Mouse (Mus musculus) bone marrow, adult 2 months (tissue): ENCODE data around the gene Slit3. TPM values are rescaled to one million over a fixed set of nuclear protein-coding genes. Genes with fewer than 3 reads are reported as not detected.

ENCODE experiments used
- H3K27ac ChIP-seq: fragments of 200-500 bp; 2 replicates; pipeline ENCODE4 v1.5.1; 2012; ENCODE audit warnings: low read depth, mild to moderate bottlenecking, control low read depth, inconsistent platforms, low read length; ENCODE audit not compliant: control insufficient read depth, poor library complexity, insufficient read depth
- H3K4me1 ChIP-seq: fragments of 200-500 bp; 2 replicates; pipeline ENCODE4 v1.6.1; 2011; ENCODE audit warnings: low read length; ENCODE audit not compliant: control insufficient read depth, insufficient read depth
- H3K4me3 ChIP-seq: fragments of 200-500 bp; replicated peaks from 2 replicates; pipeline ENCODE3; 2011; ENCODE audit warnings: mild to moderate bottlenecking, low read depth, low read length, control low read depth; ENCODE audit not compliant: control insufficient read depth
- CTCF ChIP-seq: fragments of 200-500 bp; IDR thresholded peaks from 2 replicates; pipeline ENCODE4 v1.5.1; 2011; ENCODE audit warnings: low read length, control low read depth; ENCODE audit not compliant: control insufficient read depth, insufficient read depth
- POLR2A ChIP-seq: fragments of 200-500 bp; IDR thresholded peaks from 2 replicates; pipeline ENCODE4 v1.6.1; 2011; ENCODE audit warnings: low read depth, mild to moderate bottlenecking, control low read depth, low read length, borderline replicate concordance; ENCODE audit not compliant: control insufficient read depth
- WGBS: fragments of 180-500 bp; shearing (Covaris S2); methylation state at CpG from one replicate; pipeline ENCODE4 v1.1.7; 2018; 5-methylcytosine and 5-hydroxymethylcytosine counted together
- polyA plus RNA-seq: library from polyadenylated mRNA; stranded (reverse); fragments of >200 nt; gene quantifications from 2 replicates; pipeline ENCODE4 v1.2.4, GENCODE M21; 2011; ENCODE audit warnings: low replicate concordance; ENCODE audit not compliant: missing spikeins, insufficient read depth, insufficient read length

The Slit3 gene
- polyA plus RNA-seq, 1 experiment = 2.0 TPM

GRCm38 (mm10) chr11:35604848-35605790 is 484.1 kb downstream of the Slit3 start:
- TF ChIP-seq CTCF (no peak), POLR2A (no peak)
- WGBS = 76% methylated on average over 18 of the region's 18 CpGs
- Histone ChIP-seq H3K4me1 (no peaks in the 10 kb centered on the region), H3K4me3 (no peak overlapping the region), H3K27ac (no peak overlapping the region)

DNA sequence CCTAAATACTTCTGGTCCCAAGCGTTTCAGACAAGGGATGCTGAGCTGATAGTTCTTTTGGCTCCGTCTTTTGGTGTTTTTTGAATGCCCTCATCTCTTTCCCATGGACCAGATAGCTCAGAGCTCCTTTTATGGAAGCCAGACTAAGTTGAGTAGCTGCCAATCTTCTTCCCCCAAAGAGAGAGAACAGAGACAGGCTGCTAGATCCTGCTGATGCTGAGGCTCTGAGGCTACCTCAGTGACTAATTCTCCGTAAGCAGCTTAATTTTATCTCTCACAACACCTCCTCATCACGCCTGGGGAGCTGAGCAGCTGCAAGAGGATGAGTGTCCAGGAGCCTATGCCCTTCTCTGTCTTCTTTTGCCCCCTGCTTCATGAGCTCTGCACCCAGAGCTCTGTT is 486.2 kb downstream of the Slit3 start:
- WGBS = 70% methylated on average over 4 of the region's 4 CpGs
- TF ChIP-seq CTCF = no peak
- no peak for TF ChIP-seq POLR2A
- H3K27ac ChIP-seq = no peak overlapping the region
- no peaks in the 10 kb centered on the region for H3K4me1 ChIP-seq
- no peak overlapping the region for H3K4me3 ChIP-seq

GRCm38 (mm10) chr11:35608794-35609193 is 487.8 kb downstream of the Slit3 start:
- H3K4me1 ChIP-seq = no peaks in the 10 kb centered on the region
- WGBS = 70% methylated on average over 5 of the region's 5 CpGs
- no peak overlapping the region for H3K4me3 ChIP-seq
- H3K27ac ChIP-seq = no peak overlapping the region
- no peak for TF ChIP-seq CTCF
- no peak for TF ChIP-seq POLR2A

DNA sequence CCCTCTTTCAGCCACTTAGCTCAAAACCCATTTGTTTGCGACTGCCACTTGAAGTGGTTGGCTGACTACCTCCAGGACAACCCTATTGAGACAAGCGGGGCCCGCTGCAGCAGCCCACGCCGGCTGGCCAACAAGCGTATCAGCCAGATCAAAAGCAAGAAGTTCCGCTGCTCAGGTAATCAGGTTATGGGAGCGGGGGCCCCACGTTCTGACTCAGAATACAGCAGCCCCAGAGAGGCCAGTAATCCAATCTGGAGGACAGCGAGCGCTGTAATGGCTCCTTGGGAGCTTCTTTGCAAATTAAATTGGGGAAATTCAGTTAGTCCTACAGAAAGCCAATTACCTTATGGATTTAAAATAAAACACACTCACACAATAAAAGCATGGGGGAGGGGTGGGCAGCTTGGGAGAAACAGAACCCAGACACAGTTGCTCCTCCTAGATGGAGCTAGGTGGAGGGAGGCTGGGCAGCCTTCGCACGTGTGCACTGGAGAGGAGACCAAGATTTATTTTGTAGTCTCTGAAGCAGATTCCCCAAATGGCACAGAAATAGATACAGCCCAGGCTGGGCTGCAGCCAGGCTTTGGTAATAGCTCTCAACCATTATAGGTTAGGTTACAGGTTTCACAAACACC is 491.4 kb downstream of the Slit3 start:
- WGBS = 75% methylated on average over 13 of the region's 13 CpGs
- no peak overlapping the region for H3K27ac ChIP-seq
- TF ChIP-seq CTCF = no peak
- no peak for TF ChIP-seq POLR2A
- no peaks in the 10 kb centered on the region for H3K4me1 ChIP-seq
- H3K4me3 ChIP-seq = no peak overlapping the region

DNA sequence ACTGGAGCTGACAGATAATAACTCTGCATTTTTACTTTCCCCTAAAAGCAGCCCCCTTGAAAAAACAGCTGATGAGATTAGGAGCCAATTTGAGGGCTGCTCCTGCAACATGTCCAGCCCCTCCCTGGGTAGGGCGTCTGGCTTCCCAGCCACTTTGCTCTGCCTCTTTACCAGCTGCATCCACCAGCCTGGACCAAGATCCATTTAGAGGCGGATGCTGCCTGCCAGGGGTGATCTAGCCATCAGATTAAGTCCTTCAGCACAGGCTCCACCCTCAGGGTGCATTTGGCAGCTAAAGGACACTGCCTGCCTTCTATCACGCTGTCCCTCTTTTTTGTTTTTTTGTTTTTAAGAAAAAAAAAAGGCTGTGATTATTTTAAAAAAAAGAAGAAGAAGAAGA is 493.5 kb downstream of the Slit3 start:
- Histone ChIP-seq H3K4me3 (no peak overlapping the region), H3K27ac (no peak overlapping the region), H3K4me1 (no peaks in the 10 kb centered on the region)
- TF ChIP-seq CTCF (no peak), POLR2A (no peak)
- 49% methylated on average over 3 of the region's 3 CpGs for WGBS

- no peak overlapping the region for H3K4me3 ChIP-seq
- no peak for TF ChIP-seq POLR2A
- no peak for TF ChIP-seq CTCF
- 86% methylated on average over 14 of the region's 14 CpGs for WGBS
- H3K4me1 ChIP-seq = no peaks in the 10 kb centered on the region
- H3K27ac ChIP-seq = no peak overlapping the region
Measured at GRCm38 (mm10) chr11:35619421-35619820, 498.4 kb downstream of the Slit3 start.

DNA sequence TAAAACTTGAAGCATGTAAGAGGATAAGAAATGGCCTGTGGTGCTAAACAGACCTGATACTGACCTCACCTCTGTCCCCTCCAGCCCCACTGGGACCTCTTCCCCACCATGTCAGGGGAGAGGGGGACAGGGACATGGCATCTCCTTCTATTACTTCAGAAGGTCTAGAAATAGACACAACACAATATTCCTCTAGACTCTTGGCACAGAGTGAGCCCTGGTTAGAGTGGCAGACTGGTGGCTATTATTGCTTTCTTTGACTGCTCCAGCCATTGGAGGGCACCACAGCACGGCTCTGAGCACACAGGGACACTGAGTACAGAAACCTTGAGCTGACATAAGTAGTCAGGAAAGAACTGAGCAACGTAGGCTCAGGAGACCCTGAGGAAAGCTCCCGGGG is 501.7 kb downstream of the Slit3 start:
- H3K27ac ChIP-seq = no peak overlapping the region
- WGBS = 70% methylated on average over 3 of the region's 3 CpGs
- H3K4me1 ChIP-seq = no peaks in the 10 kb centered on the region
- TF ChIP-seq POLR2A = no peak
- TF ChIP-seq CTCF = no peak
- no peak overlapping the region for H3K4me3 ChIP-seq

DNA sequence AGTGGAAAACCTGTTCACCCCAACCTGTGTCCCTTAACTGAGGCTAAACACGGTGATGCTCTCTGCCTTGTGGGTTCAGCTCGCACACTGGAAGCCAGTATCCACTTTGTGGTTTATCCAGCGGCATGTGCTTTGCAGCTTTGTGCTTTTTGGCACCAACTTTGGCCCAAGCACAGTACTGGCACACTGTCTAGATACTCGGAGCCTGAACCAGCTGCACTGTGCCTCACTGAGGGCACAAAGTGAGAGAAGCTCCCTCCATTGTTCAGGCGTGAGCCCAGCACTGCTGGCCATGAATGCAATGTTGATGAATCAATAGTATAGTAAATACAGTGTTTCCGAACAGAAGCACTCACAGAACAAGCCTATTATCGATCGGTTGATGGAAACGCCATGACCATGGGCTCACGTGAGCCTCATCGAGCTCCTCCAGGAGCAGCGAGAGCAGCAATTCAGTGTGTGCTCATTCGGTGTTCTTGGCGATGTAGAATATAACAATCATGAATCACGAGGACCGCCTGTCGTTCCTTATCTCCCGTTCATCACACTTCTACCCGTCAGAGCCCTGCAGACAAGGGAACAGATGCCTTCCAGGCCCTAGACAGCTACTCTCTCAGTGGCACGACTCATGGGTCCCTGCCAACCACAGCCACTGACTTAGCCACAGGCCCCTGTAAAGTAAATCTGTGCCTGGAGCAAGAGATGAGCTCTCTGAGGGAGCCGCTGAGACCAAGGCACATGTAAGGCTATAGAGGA is 503.7 kb downstream of the Slit3 start:
- Histone ChIP-seq H3K27ac (no peak overlapping the region), H3K4me3 (no peak overlapping the region), H3K4me1 (no peaks in the 10 kb centered on the region)
- 76% methylated on average over 21 of the region's 21 CpGs for WGBS
- no peak for TF ChIP-seq POLR2A
- TF ChIP-seq CTCF = no peak
